Mouse (Mus musculus): ENCODE measurements around the gene Serpinb9b.

DNA sequence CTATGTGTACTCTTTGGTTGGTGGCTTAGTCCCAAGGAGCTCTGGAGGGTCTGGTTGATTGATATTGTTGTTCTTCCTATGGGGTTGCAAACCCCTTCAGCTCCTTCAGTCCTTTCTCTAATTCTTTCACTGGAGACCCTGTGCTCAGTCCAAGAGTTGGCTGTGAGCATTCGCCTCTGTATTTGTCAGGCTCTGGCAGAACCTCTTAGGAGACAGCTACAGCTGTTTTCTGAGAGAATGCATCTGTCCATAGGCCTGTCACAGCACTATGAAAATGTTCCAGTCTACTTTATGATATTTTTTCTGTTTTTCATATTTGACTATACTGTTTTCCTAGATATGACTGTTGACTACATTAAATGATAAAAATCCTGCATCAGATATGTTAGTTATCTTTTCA is 14.8 kb upstream of the Serpinb9b start:
- no peak for TF ChIP-seq ZNF384 (IDR thresholded peaks at IDR 0.05; ENCODE audit: low read depth, low read length)
- no peak for TF ChIP-seq MAFK (IDR thresholded peaks at IDR 0.05; ENCODE audit: insufficient read depth, low read depth, low read length)
- no peak for TF ChIP-seq CHD2 (IDR thresholded peaks at IDR 0.05; ENCODE audit: low read depth, low read length)
- TF ChIP-seq HCFC1 (IDR thresholded peaks at IDR 0.05; ENCODE audit: borderline replicate concordance, insufficient read depth, low read length), result no peak
